Mouse (Mus musculus): ENCODE results near the gene Pi4ka.

DNA sequence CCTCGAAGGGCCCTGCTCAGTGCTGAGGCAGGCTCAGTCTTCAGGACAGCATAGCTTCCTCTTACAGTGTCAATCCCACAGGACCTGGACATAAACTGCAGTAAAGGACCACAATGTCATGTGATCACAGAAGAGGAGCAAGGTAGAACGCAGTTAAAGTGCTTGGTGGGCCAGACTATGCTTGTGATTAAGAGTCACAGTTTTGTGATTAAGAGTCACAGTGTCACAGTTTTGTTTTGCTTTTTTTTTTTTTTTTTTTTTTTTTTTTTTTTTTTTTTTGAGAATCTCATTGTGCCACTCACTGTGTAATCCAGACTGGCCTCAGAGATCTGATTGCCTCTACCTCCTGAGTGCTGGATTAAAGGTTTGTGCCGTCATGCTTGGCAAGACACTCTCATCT lies 140.0 kb downstream of the Pi4ka start:
- TF ChIP-seq CTCF (IDR thresholded peaks at IDR 0.05; ENCODE audit: low read depth, low read length) (no peak), POLR2A (IDR thresholded peaks at IDR 0.05; ENCODE audit: extremely low read depth, insufficient read depth, low read length) (no peak)
